Mouse (Mus musculus) frontal cortex, adult (tissue): ENCODE measurements around the gene Arap1.
A peak's percentile ranks its signal among the peaks of the same experiment; 100 is the strongest.

Experiments used
- ATAC-seq: cut with Nextera tagmentation; 2 replicates; pipeline ENCODE4 v1.9.2; 2017; ENCODE audit warnings: mild to moderate bottlenecking, moderate library complexity, mixed read lengths; ENCODE audit not compliant: low TSS enrichment

Gene Arap1

GRCm38 (mm10) chr7:101361767-101362166, 13.9 kb downstream of the Arap1 start:
- no peak for ATAC-seq

GRCm38 (mm10) chr7:101362791-101363191, 14.9 kb downstream of the Arap1 start:
- ATAC-seq: no peak

- no peak for ATAC-seq
Observed at GRCm38 (mm10) chr7:101363914-101364313, 16.0 kb downstream of the Arap1 start.

- peak; percentile 38; the same call in 1 of the 2 replicates for ATAC-seq
Observed at GRCm38 (mm10) chr7:101367901-101368852, 20.3 kb downstream of the Arap1 start.

GRCm38 (mm10) chr7:101369666-101370065, 21.8 kb downstream of the Arap1 start:
- no peak for ATAC-seq

GRCm38 (mm10) chr7:101373082-101373481, 25.2 kb downstream of the Arap1 start:
- ATAC-seq: no peak

GRCm38 (mm10) chr7:101374155-101374554, 26.3 kb downstream of the Arap1 start:
- peak; percentile 79 for ATAC-seq

GRCm38 (mm10) chr7:101376701-101377340, 29.0 kb downstream of the Arap1 start:
- ATAC-seq: no peak

GRCm38 (mm10) chr7:101377741-101378262, 29.9 kb downstream of the Arap1 start:
- ATAC-seq: no peak

- no peak for ATAC-seq
Observed at GRCm38 (mm10) chr7:101378285-101378684, 30.4 kb downstream of the Arap1 start.

GRCm38 (mm10) chr7:101378796-101379465, 31.1 kb downstream of the Arap1 start:
- ATAC-seq: no peak

GRCm38 (mm10) chr7:101379732-101380131, 31.9 kb downstream of the Arap1 start:
- ATAC-seq: no peak

- no peak for ATAC-seq
Observed at GRCm38 (mm10) chr7:101381512-101381911, 33.6 kb downstream of the Arap1 start.

GRCm38 (mm10) chr7:101382378-101382777, 34.5 kb downstream of the Arap1 start:
- peak; percentile 54; the same call in 1 of the 2 replicates for ATAC-seq

- ATAC-seq: no peak
Observed at GRCm38 (mm10) chr7:101383756-101384155, 35.9 kb downstream of the Arap1 start.

GRCm38 (mm10) chr7:101384931-101385330, 37.1 kb downstream of the Arap1 start:
- ATAC-seq: no peak

GRCm38 (mm10) chr7:101385331-101385733, 37.5 kb downstream of the Arap1 start:
- ATAC-seq: no peak

- no peak for ATAC-seq
Observed at GRCm38 (mm10) chr7:101385866-101386452, 38.1 kb downstream of the Arap1 start.

- no peak for ATAC-seq
Observed at GRCm38 (mm10) chr7:101389256-101389655, 41.4 kb downstream of the Arap1 start.

- ATAC-seq: 0 out of 2 replicates have a peak, but pooled peaks have one; percentile 39
Observed at GRCm38 (mm10) chr7:101391909-101392479, 44.1 kb downstream of the Arap1 start.

- ATAC-seq: no peak
Observed at GRCm38 (mm10) chr7:101393015-101393414, 45.1 kb downstream of the Arap1 start.
